Mouse (Mus musculus) E14TG2a.4 (cell line): ENCODE data around the gene Usp45.
"Not testable (repeated sequence)": the region's sequence is repeated elsewhere in the genome, so short reads cannot be mapped to it uniquely, and the experiment has no call there.

ENCODE experiments used
- H3K27me3 ChIP-seq: 2 replicates; pipeline ENCODE4 v1.6.1; 2014; ENCODE audit warnings: low read length, control low read depth; ENCODE audit not compliant: insufficient read depth
- H3K36me3 ChIP-seq: 2 replicates; pipeline ENCODE4 v1.6.1; 2014; ENCODE audit warnings: low read length, control low read depth; ENCODE audit not compliant: insufficient read depth
- H3K4me1 ChIP-seq: replicated peaks from 2 replicates; pipeline ENCODE4 v1.6.1; 2014; ENCODE audit warnings: low read depth, low read length, control low read depth
- H3K4me3 ChIP-seq: replicated peaks from 2 replicates; pipeline ENCODE4 v1.5.1; 2014; ENCODE audit warnings: mild to moderate bottlenecking, low read length
- H3K9me3 ChIP-seq: 2 replicates; pipeline ENCODE4 v1.6.1; 2014; ENCODE audit warnings: low read length, control low read depth
- CTCF ChIP-seq: conservative IDR thresholded peaks from 2 replicates; pipeline ENCODE4 v1.5.1; 2014; ENCODE audit warnings: low read length
- NANOG ChIP-seq: IDR thresholded peaks from 2 replicates; pipeline ENCODE4 v1.6.1; 2014; ENCODE audit warnings: borderline replicate concordance, low read length, mixed read lengths
- POU5F1 ChIP-seq: IDR thresholded peaks from 2 replicates; pipeline ENCODE4 v1.6.1; 2014; ENCODE audit warnings: low read length, borderline replicate concordance

Gene Usp45

GRCm38 (mm10) chr4:21766863-21767304, at the start of gene Usp45, which contains the start of gene Tstd3:
TSS of gene Usp45 (plus strand) at chr4:21767156.
TSS of gene Tstd3 (minus strand) at chr4:21767212.
- H3K9me3 ChIP-seq, result 0 out of 2 replicates have a peak, but pooled peaks cover 2% of the 10 kb centered on the region
- H3K4me1 ChIP-seq, result peaks cover 32% of the 10 kb centered on the region
- H3K27me3 ChIP-seq, result no peaks in the 10 kb centered on the region
- TF ChIP-seq CTCF (peak; percentile 95), POU5F1 (no peak)
- peak within 1 kb of the TSS; percentile 83 for H3K4me3 ChIP-seq
- H3K36me3 ChIP-seq, result no peaks in the 10 kb centered on the region

- no peaks in the 10 kb centered on the region for H3K27me3 ChIP-seq
- H3K36me3 ChIP-seq, result no peaks in the 10 kb centered on the region
Observed at GRCm38 (mm10) chr4:21722752-21723334, 44.1 kb upstream of the Usp45 start.

GRCm38 (mm10) chr4:21726912-21727614, 39.9 kb upstream of the Usp45 start:
- no peaks in the 10 kb centered on the region for H3K27me3 ChIP-seq
- no peaks in the 10 kb centered on the region for H3K9me3 ChIP-seq
- peaks cover 43% of the 10 kb centered on the region for H3K4me1 ChIP-seq
- peak overlapping the region; percentile 97 for H3K4me3 ChIP-seq
- TF ChIP-seq NANOG (no peak), CTCF (peak; percentile 17; the same call in 1 of the 2 replicates), POU5F1 (no peak)
- peaks cover 9% of the 10 kb centered on the region for H3K36me3 ChIP-seq

More at GRCm38 (mm10) chr4:21722752-21723334, 44.1 kb upstream of the Usp45 start:
- TF ChIP-seq POU5F1, result peak; percentile 66; the same call in 1 of the 2 replicates
- peak; percentile 97 for TF ChIP-seq NANOG
- no peak for TF ChIP-seq CTCF
- Histone ChIP-seq H3K9me3 (no peaks in the 10 kb centered on the region), H3K4me1 (peaks cover 54% of the 10 kb centered on the region), H3K4me3 (peak overlapping the region; percentile 76)

- TF ChIP-seq CTCF, result no peak
- no peak for TF ChIP-seq POU5F1
- TF ChIP-seq NANOG, result no peak
- H3K9me3 ChIP-seq, result no peaks in the 10 kb centered on the region
- H3K4me3 ChIP-seq, result peak within 1 kb of the TSS; percentile 97
- H3K4me1 ChIP-seq, result peaks cover 42% of the 10 kb centered on the region
- H3K27me3 ChIP-seq, result no peaks in the 10 kb centered on the region
- H3K36me3 ChIP-seq, result peaks cover 10% of the 10 kb centered on the region
Observed at GRCm38 (mm10) chr4:21727615-21728165, 39.3 kb upstream of the Usp45 start, which contains the start of gene Ccnc. TSS of gene Ccnc (plus strand) at chr4:21727701.

GRCm38 (mm10) chr4:21739169-21739568, 27.8 kb upstream of the Usp45 start:
- no peaks in the 10 kb centered on the region; the same call in 1 of the 2 replicates for H3K4me1 ChIP-seq
- peaks cover 66% of the 10 kb centered on the region for H3K36me3 ChIP-seq

GRCm38 (mm10) chr4:21744142-21744541, 22.8 kb upstream of the Usp45 start:
- not testable (repeated sequence) for H3K27me3 ChIP-seq, H3K9me3 ChIP-seq, H3K4me3 ChIP-seq
- Histone ChIP-seq H3K4me1 (peaks cover 19% of the 10 kb centered on the region), H3K36me3 (peaks cover 52% of the 10 kb centered on the region)

More at GRCm38 (mm10) chr4:21739169-21739568, 27.8 kb upstream of the Usp45 start:
- H3K4me3 ChIP-seq, result no peak overlapping the region
- TF ChIP-seq NANOG (no peak), CTCF (no peak), POU5F1 (no peak)
- no peaks in the 10 kb centered on the region for H3K9me3 ChIP-seq
- no peaks in the 10 kb centered on the region for H3K27me3 ChIP-seq

GRCm38 (mm10) chr4:21745723-21746122, 21.2 kb upstream of the Usp45 start:
- no peak for TF ChIP-seq NANOG
- no peak for TF ChIP-seq POU5F1
- no peak for TF ChIP-seq CTCF
- Histone ChIP-seq H3K4me3 (no peak overlapping the region), H3K36me3 (peaks cover 45% of the 10 kb centered on the region), H3K4me1 (peaks cover 19% of the 10 kb centered on the region), H3K9me3 (no peaks in the 10 kb centered on the region), H3K27me3 (no peaks in the 10 kb centered on the region)

GRCm38 (mm10) chr4:21755123-21755789, 11.7 kb upstream of the Usp45 start:
- H3K36me3 ChIP-seq, result peaks cover 16% of the 10 kb centered on the region; the same call in 1 of the 2 replicates
- peaks cover 43% of the 10 kb centered on the region for H3K4me1 ChIP-seq
- no peak for TF ChIP-seq POU5F1
- no peak for TF ChIP-seq NANOG
- no peak for TF ChIP-seq CTCF
- no peaks in the 10 kb centered on the region for H3K27me3 ChIP-seq
- H3K4me3 ChIP-seq, result 0 out of 2 replicates have a peak overlapping the region, but pooled peaks have one; percentile 17
- peaks cover 5% of the 10 kb centered on the region; the same call in 1 of the 2 replicates for H3K9me3 ChIP-seq
